Mouse (Mus musculus): ENCODE measurements around the gene Psmb6. TPM values are rescaled to one million over a fixed set of nuclear protein-coding genes. Genes with fewer than 3 reads are reported as not detected.

Gene Psmb6
- polyA plus RNA-seq, 1 experiment from 2014 or later = 689 TPM

DNA sequence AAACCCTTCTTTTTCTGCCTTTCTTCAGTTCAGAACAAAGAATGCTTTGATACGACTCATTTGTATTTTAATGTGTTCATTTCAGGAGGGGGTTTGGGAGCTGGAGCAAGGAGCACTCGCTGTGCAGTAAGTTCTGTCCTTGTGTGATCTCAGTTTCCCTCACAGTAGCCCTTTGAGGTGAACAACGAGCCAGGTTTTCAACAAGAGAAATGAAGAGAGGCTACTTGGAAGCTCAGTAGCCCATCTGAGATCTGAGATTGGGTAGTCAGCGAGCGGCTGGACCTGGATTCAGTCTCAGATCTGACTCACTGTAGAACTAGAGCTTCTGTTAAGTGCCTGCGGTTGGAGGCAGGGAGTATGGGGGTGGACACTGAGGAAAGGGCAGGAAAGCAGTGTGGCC, 48.7 kb downstream of the Psmb6 start:
- 79% methylated on average over 6 of the region's 6 CpGs for WGBS
- 0 out of 2 replicates have a peak overlapping the region, but pooled peaks have one; percentile 1 for H3K27ac ChIP-seq
- H3K4me1 ChIP-seq = peaks cover 29% of the 10 kb centered on the region

GRCm38 (mm10) chr11:70577201-70577600, 52.0 kb downstream of the Psmb6 start:
- H3K27me3 ChIP-seq (replicated peaks) = no peaks in the 10 kb centered on the region
- peak overlapping the region; percentile 58 for H3K27ac ChIP-seq
- H3K4me1 ChIP-seq = peaks cover 36% of the 10 kb centered on the region
- no peak overlapping the region for H3K9ac ChIP-seq
- no peaks in the 10 kb centered on the region for H3K9me3 ChIP-seq
- no peak for ATAC-seq (ENCODE audit: insufficient read depth, low FRiP score, low read depth)
- 0 out of 2 replicates have a peak overlapping the region, but pooled peaks have one; percentile 32 for H3K4me2 ChIP-seq
- no peaks in the 10 kb centered on the region for H3K36me3 ChIP-seq
- 59% methylated on average over 3 of the region's 3 CpGs for WGBS
- no peak overlapping the region for H3K4me3 ChIP-seq (replicated peaks)

More for the DNA sequence above, 48.7 kb downstream of the Psmb6 start:
- no peak overlapping the region for H3K9ac ChIP-seq
- no peak overlapping the region for H3K4me2 ChIP-seq
- no peaks in the 10 kb centered on the region for H3K27me3 ChIP-seq (replicated peaks)
- no peak overlapping the region for H3K4me3 ChIP-seq (replicated peaks)
- no peak for ATAC-seq (ENCODE audit: insufficient read depth, low FRiP score, low read depth)
- H3K36me3 ChIP-seq = no peaks in the 10 kb centered on the region
- H3K9me3 ChIP-seq = no peaks in the 10 kb centered on the region

Other genes with a start within 250 kb of the Psmb6 start
- 0.06 TPM in 1 of 2 replicates, not detected in the other for gene Alox12e, start 202.7 kb upstream of the Psmb6 start, polyA plus RNA-seq (2015; fragmentation: Nextera tagmentation; extraction: Ambion mirVana)
- gene Alox15, start 173.3 kb upstream of the Psmb6 start, polyA plus RNA-seq (2015; fragmentation: Nextera tagmentation; extraction: Ambion mirVana) = 6.7 and 9.5 TPM in 2 replicates
- gene Pelp1, start 115.3 kb upstream of the Psmb6 start, polyA plus RNA-seq (2015; fragmentation: Nextera tagmentation; extraction: Ambion mirVana) = 31.5 and 33.8 TPM in 2 replicates
- 15.0 and 19.4 TPM in 2 replicates for gene Arrb2, start 92.7 kb upstream of the Psmb6 start, polyA plus RNA-seq (2015; fragmentation: Nextera tagmentation; extraction: Ambion mirVana)
- 36.1 and 40.6 TPM in 2 replicates for gene Med11, start 73.4 kb upstream of the Psmb6 start, polyA plus RNA-seq (2015; fragmentation: Nextera tagmentation; extraction: Ambion mirVana)
- gene Zmynd15, start 65.9 kb upstream of the Psmb6 start, polyA plus RNA-seq (2015; fragmentation: Nextera tagmentation; extraction: Ambion mirVana) = 0.73 and 0.75 TPM in 2 replicates
- 7.3 and 8.8 TPM in 2 replicates for gene Cxcl16, start 65.4 kb upstream of the Psmb6 start, polyA plus RNA-seq (2015; fragmentation: Nextera tagmentation; extraction: Ambion mirVana)
- 65.0 and 71.2 TPM in 2 replicates for gene Tm4sf5, start 20.1 kb upstream of the Psmb6 start, polyA plus RNA-seq (2015; fragmentation: Nextera tagmentation; extraction: Ambion mirVana)
- 0.62 TPM in 1 of 2 replicates, not detected in the other for gene Vmo1, start 10.8 kb upstream of the Psmb6 start, polyA plus RNA-seq (2015; fragmentation: Nextera tagmentation; extraction: Ambion mirVana)
- 2.1 and 3.3 TPM in 2 replicates for gene Gltpd2, start 6.2 kb upstream of the Psmb6 start, polyA plus RNA-seq (2015; fragmentation: Nextera tagmentation; extraction: Ambion mirVana)
- gene Gm40193, start 7.6 kb downstream of the Psmb6 start, polyA plus RNA-seq (2015; fragmentation: Nextera tagmentation; extraction: Ambion mirVana) = not detected in 2 replicates
- gene Pld2, start 14.7 kb downstream of the Psmb6 start, polyA plus RNA-seq (2015; fragmentation: Nextera tagmentation; extraction: Ambion mirVana) = 12.9 and 13.7 TPM in 2 replicates
- 14.9 and 15.9 TPM in 2 replicates for gene Mink1, start 37.5 kb downstream of the Psmb6 start, polyA plus RNA-seq (2015; fragmentation: Nextera tagmentation; extraction: Ambion mirVana)
- gene 4930544D05Rik, start 90.5 kb downstream of the Psmb6 start, polyA plus RNA-seq (2015; fragmentation: Nextera tagmentation; extraction: Ambion mirVana) = 0.23 TPM in 1 of 2 replicates, not detected in the other
- not detected in 2 replicates for gene Chrne, start 93.8 kb downstream of the Psmb6 start, polyA plus RNA-seq (2015; fragmentation: Nextera tagmentation; extraction: Ambion mirVana)
- gene Gp1ba, start 113.8 kb downstream of the Psmb6 start, polyA plus RNA-seq (2015; fragmentation: Nextera tagmentation; extraction: Ambion mirVana) = 0.09 and 0.19 TPM in 2 replicates
- gene Rnf167, start 121.9 kb downstream of the Psmb6 start, polyA plus RNA-seq (2015; fragmentation: Nextera tagmentation; extraction: Ambion mirVana) = 97.2 and 108 TPM in 2 replicates
- 150 and 151 TPM in 2 replicates for gene Slc25a11, start 122.1 kb downstream of the Psmb6 start, polyA plus RNA-seq (2015; fragmentation: Nextera tagmentation; extraction: Ambion mirVana)
- gene Pfn1, start 129.3 kb downstream of the Psmb6 start, polyA plus RNA-seq (2015; fragmentation: Nextera tagmentation; extraction: Ambion mirVana) = 1,701 and 2,042 TPM in 2 replicates
- gene Eno3, start 131.8 kb downstream of the Psmb6 start, polyA plus RNA-seq (2015; fragmentation: Nextera tagmentation; extraction: Ambion mirVana) = 13.9 and 16.6 TPM in 2 replicates
- gene Spag7, start 144.0 kb downstream of the Psmb6 start, polyA plus RNA-seq (2015; fragmentation: Nextera tagmentation; extraction: Ambion mirVana) = 152 and 156 TPM in 2 replicates
- gene Camta2, start 162.7 kb downstream of the Psmb6 start, polyA plus RNA-seq (2015; fragmentation: Nextera tagmentation; extraction: Ambion mirVana) = 13.0 and 15.5 TPM in 2 replicates
- gene Inca1, start 174.8 kb downstream of the Psmb6 start, polyA plus RNA-seq (2015; fragmentation: Nextera tagmentation; extraction: Ambion mirVana) = 1.1 and 1.4 TPM in 2 replicates
- gene Kif1c, start 175.2 kb downstream of the Psmb6 start, polyA plus RNA-seq (2015; fragmentation: Nextera tagmentation; extraction: Ambion mirVana) = 4.2 and 4.6 TPM in 2 replicates
- gene Zfp3, start 238.8 kb downstream of the Psmb6 start, polyA plus RNA-seq (2015; fragmentation: Nextera tagmentation; extraction: Ambion mirVana) = 5.5 and 6.9 TPM in 2 replicates

All from stomach, embryonic 15.5 days (tissue).